Mouse (Mus musculus) lung, embryonic 14.5 days (tissue): ENCODE measurements around the gene Hpd. TPM values are rescaled to one million over a fixed set of nuclear protein-coding genes. Genes with fewer than 3 reads are reported as not detected.
A peak's percentile ranks its signal among the peaks of the same experiment; 100 is the strongest.
"Not testable (repeated sequence)": the region's sequence is repeated elsewhere in the genome, so short reads cannot be mapped to it uniquely, and the experiment has no call there.

Experiments
- ATAC-seq: fragments of 200-750 bp; cut with Nextera tagmentation; 2 replicates; pipeline ENCODE4 v1.8.0; 2017; ENCODE audit warnings: mild to moderate bottlenecking, moderate TSS enrichment, moderate library complexity; ENCODE audit not compliant: insufficient read depth
- DNase-seq: peaks from one replicate; pipeline ENCODE4 v3.0.0-alpha.2; 2015
- H3K27ac ChIP-seq: fragments of 300-500 bp; sonication (generic); 2 replicates; pipeline ENCODE4 v1.5.1; 2014; ENCODE audit warnings: low read depth, mild to moderate bottlenecking, moderate library complexity
- H3K27me3 ChIP-seq: fragments of 300-500 bp; sonication (generic); 2 replicates; pipeline ENCODE4 v1.6.1; 2014; ENCODE audit warnings: low read length, control low read depth; ENCODE audit not compliant: insufficient read depth
- H3K36me3 ChIP-seq: fragments of 300-500 bp; sonication (generic); 2 replicates; pipeline ENCODE4 v1.6.1; 2014; ENCODE audit warnings: control low read depth; ENCODE audit not compliant: insufficient read depth
- H3K4me1 ChIP-seq: fragments of 300-500 bp; sonication (generic); 2 replicates; pipeline ENCODE4 v1.6.1; 2014; ENCODE audit warnings: antibody characterized with exemption, control low read depth; ENCODE audit not compliant: insufficient read depth
- H3K4me2 ChIP-seq: fragments of 300-500 bp; sonication (generic); 2 replicates; pipeline ENCODE4 v1.6.1; 2014; ENCODE audit warnings: mild to moderate bottlenecking
- H3K4me3 ChIP-seq: fragments of 300-500 bp; sonication (generic); 2 replicates; pipeline ENCODE4 v1.5.1; 2014; ENCODE audit warnings: low read depth, low read length
- H3K9ac ChIP-seq: fragments of 300-500 bp; sonication (generic); 2 replicates; pipeline ENCODE4 v1.6.1; 2014
- H3K9me3 ChIP-seq: fragments of 300-500 bp; sonication (generic); 2 replicates; pipeline ENCODE4 v1.6.1; 2016; ENCODE audit warnings: low read depth, low read length, control low read depth
- CTCF ChIP-seq: IDR thresholded peaks from 2 replicates; pipeline ENCODE4 v1.5.1; 2016; ENCODE audit warnings: antibody characterized with exemption, low read depth
- WGBS: fragments of 180-500 bp; shearing (Covaris S2); extraction: QIAGEN DNeasy Blood & Tissue Kit; methylation state at CpG from one replicate; pipeline ENCODE4 v1.1.7; 2014; 5-methylcytosine and 5-hydroxymethylcytosine counted together
- polyA plus RNA-seq: library from polyadenylated mRNA; unstranded; fragments of >200 nt; fragmentation: Nextera tagmentation; extraction: Ambion mirVana; gene quantifications from 2 replicates; pipeline ENCODE4 v1.2.1, GENCODE M21; 2014

Hpd gene
- polyA plus RNA-seq, result not detected in 2 replicates

GRCm38 (mm10) chr5:123182651-123183050 is at the start of gene Hpd:
TSS of gene Hpd (minus strand) at chr5:123182727.
- whole genome bisulfite sequencing, result 72% methylated on average over 10 of the region's 10 CpGs
- no peaks in the 10 kb centered on the region for H3K9me3 ChIP-seq
- no peak within 1 kb of the TSS for H3K9ac ChIP-seq
- H3K36me3 ChIP-seq, result no peaks in the 10 kb centered on the region
- DNase-seq, result no peak
- no peak within 1 kb of the TSS for H3K4me2 ChIP-seq
- TF ChIP-seq CTCF, result no peak
- no peak for ATAC-seq
- no peak within 1 kb of the TSS for H3K27ac ChIP-seq
- no peaks in the 10 kb centered on the region for H3K4me1 ChIP-seq
- no peaks in the 10 kb centered on the region for H3K27me3 ChIP-seq
- H3K4me3 ChIP-seq, result no peak within 1 kb of the TSS

- Histone ChIP-seq H3K4me1 (peaks cover 4% of the 10 kb centered on the region; the same call in 1 of the 2 replicates), H3K36me3 (peaks cover 28% of the 10 kb centered on the region), H3K9me3 (no peaks in the 10 kb centered on the region), H3K9ac (no peak overlapping the region), H3K27me3 (no peaks in the 10 kb centered on the region), H3K4me3 (no peak overlapping the region), H3K27ac (no peak overlapping the region), H3K4me2 (no peak overlapping the region)
- WGBS, result 86% methylated on average over 2 of the region's 2 CpGs
- no peak for TF ChIP-seq CTCF
- no peak for ATAC-seq
- no peak for DNase-seq
Measured at GRCm38 (mm10) chr5:123232180-123232579, 49.7 kb upstream of the Hpd start.

GRCm38 (mm10) chr5:123229296-123229695 is 46.8 kb upstream of the Hpd start:
- ATAC-seq (no peak), DNase-seq (no peak)
- Histone ChIP-seq H3K36me3 (peaks cover 5% of the 10 kb centered on the region; the same call in 1 of the 2 replicates), H3K4me2 (peak overlapping the region; percentile 88), H3K27me3 (no peaks in the 10 kb centered on the region), H3K9me3 (no peaks in the 10 kb centered on the region), H3K9ac (no peak overlapping the region; the same call in 1 of the 2 replicates), H3K4me3 (peak overlapping the region; percentile 81), H3K27ac (no peak overlapping the region), H3K4me1 (peaks cover 4% of the 10 kb centered on the region; the same call in 1 of the 2 replicates)
- WGBS, result 85% methylated on average over 6 of the region's 6 CpGs
- TF ChIP-seq CTCF, result no peak

GRCm38 (mm10) chr5:123228524-123228922 is 46.0 kb upstream of the Hpd start:
- H3K4me3 ChIP-seq, result peak overlapping the region; percentile 81
- peak overlapping the region; percentile 88 for H3K4me2 ChIP-seq
- no peaks in the 10 kb centered on the region for H3K9me3 ChIP-seq
- DNase-seq, result no peak
- 0 out of 2 replicates have a peak, but pooled peaks cover 4% of the 10 kb centered on the region for H3K36me3 ChIP-seq
- H3K4me1 ChIP-seq, result peaks cover 4% of the 10 kb centered on the region; the same call in 1 of the 2 replicates
- no peak for TF ChIP-seq CTCF
- H3K9ac ChIP-seq, result peak overlapping the region; percentile 83
- no peaks in the 10 kb centered on the region for H3K27me3 ChIP-seq
- 4% methylated on average over 15 of the region's 15 CpGs for WGBS
- H3K27ac ChIP-seq, result no peak overlapping the region
- no peak for ATAC-seq

- Histone ChIP-seq H3K4me1 (peaks cover 4% of the 10 kb centered on the region; the same call in 1 of the 2 replicates), H3K36me3 (0 out of 2 replicates have a peak, but pooled peaks cover 4% of the 10 kb centered on the region), H3K27me3 (no peaks in the 10 kb centered on the region), H3K4me2 (peak overlapping the region; percentile 88), H3K27ac (no peak overlapping the region), H3K9me3 (no peaks in the 10 kb centered on the region), H3K9ac (peak overlapping the region; percentile 83), H3K4me3 (peak overlapping the region; percentile 81)
- WGBS, result 2% methylated on average over 42 of the region's 42 CpGs
- DNase-seq, result peak; percentile 98
- ATAC-seq, result peak; percentile 86
- TF ChIP-seq CTCF, result no peak
Measured at GRCm38 (mm10) chr5:123227762-123228523, 45.4 kb upstream of the Hpd start.

- Histone ChIP-seq H3K4me3 (no peak overlapping the region), H3K4me1 (peaks cover 4% of the 10 kb centered on the region; the same call in 1 of the 2 replicates), H3K4me2 (no peak overlapping the region), H3K9me3 (no peaks in the 10 kb centered on the region), H3K27ac (no peak overlapping the region), H3K36me3 (0 out of 2 replicates have a peak, but pooled peaks cover 4% of the 10 kb centered on the region), H3K9ac (no peak overlapping the region), H3K27me3 (no peaks in the 10 kb centered on the region)
- 76% methylated on average over 7 of the region's 7 CpGs for WGBS
- ATAC-seq, result no peak
- no peak for TF ChIP-seq CTCF
- no peak for DNase-seq
Measured at GRCm38 (mm10) chr5:123226851-123227250, 44.3 kb upstream of the Hpd start.

- H3K4me3 ChIP-seq, H3K27ac ChIP-seq, H3K4me1 ChIP-seq, H3K27me3 ChIP-seq, H3K9ac ChIP-seq, H3K36me3 ChIP-seq, H3K4me2 ChIP-seq, DNase-seq, H3K9me3 ChIP-seq, ATAC-seq: not testable (repeated sequence)
- WGBS, result 49% methylated on average over 6 of the region's 6 CpGs
- 0 out of 2 replicates have a peak, but pooled peaks have one; percentile 1 for TF ChIP-seq CTCF
Measured at GRCm38 (mm10) chr5:123223861-123224260, 41.3 kb upstream of the Hpd start.
